Mouse (Mus musculus) heart, postnatal 0 days (tissue): ENCODE results near the gene Rab11fip5. TPM values are rescaled to one million over a fixed set of nuclear protein-coding genes. Genes with fewer than 3 reads are reported as not detected.

ENCODE experiments used
- ATAC-seq: fragments of 200-750 bp; cut with Nextera tagmentation; 2 replicates; pipeline ENCODE4 v1.8.0; 2017; ENCODE audit warnings: low read depth, moderate number of reproducible peaks, moderate library complexity; ENCODE audit not compliant: insufficient read depth
- DNase-seq: peaks from one replicate; pipeline ENCODE4 v3.0.0-alpha.2; 2016; ENCODE audit warnings: low spot score
- H3K27ac ChIP-seq: fragments of 300-500 bp; sonication (generic); 2 replicates; pipeline ENCODE4 v1.5.1; 2014; ENCODE audit warnings: low read depth, mild to moderate bottlenecking
- H3K27me3 ChIP-seq: fragments of 300-500 bp; sonication (generic); 2 replicates; pipeline ENCODE4 v1.6.1; 2014; ENCODE audit warnings: low read length, mixed read lengths; ENCODE audit not compliant: control insufficient read depth, insufficient read depth
- H3K36me3 ChIP-seq: fragments of 300-500 bp; sonication (generic); replicated peaks from 2 replicates; pipeline ENCODE4 v1.6.1; 2014; ENCODE audit warnings: low read length, mixed read lengths; ENCODE audit not compliant: control insufficient read depth, insufficient read depth
- H3K4me1 ChIP-seq: fragments of 300-500 bp; sonication (generic); 2 replicates; pipeline ENCODE4 v1.6.1; 2014; ENCODE audit warnings: antibody characterized with exemption; ENCODE audit not compliant: control insufficient read depth, insufficient read depth
- H3K4me2 ChIP-seq: fragments of 300-500 bp; sonication (generic); 2 replicates; pipeline ENCODE4 v1.6.1; 2014; ENCODE audit warnings: low read depth, mild to moderate bottlenecking, low read length, moderate library complexity
- H3K4me3 ChIP-seq: fragments of 300-500 bp; sonication (generic); 2 replicates; pipeline ENCODE4 v1.5.1; 2014; ENCODE audit warnings: low read depth, low read length
- H3K9ac ChIP-seq: fragments of 300-500 bp; sonication (generic); replicated peaks from 2 replicates; pipeline ENCODE4 v1.6.1; 2014; ENCODE audit warnings: low read depth, low read length, mixed read lengths
- H3K9me3 ChIP-seq: fragments of 300-500 bp; sonication (generic); replicated peaks from 2 replicates; pipeline ENCODE4 v1.6.1; 2016; ENCODE audit warnings: low read length; ENCODE audit not compliant: control insufficient read depth
- CTCF ChIP-seq: IDR thresholded peaks from 2 replicates; pipeline ENCODE4 v1.5.1; 2016; ENCODE audit warnings: antibody characterized with exemption, control low read depth, low read depth
- EP300 ChIP-seq: IDR thresholded peaks from 2 replicates; pipeline ENCODE4 v1.6.1; 2016; ENCODE audit warnings: antibody characterized with exemption, low read depth
- WGBS: fragments of 180-500 bp; shearing (Covaris S2); extraction: QIAGEN DNeasy Blood & Tissue Kit; methylation state at CpG from one replicate; pipeline ENCODE4 v1.1.7; 2014; 5-methylcytosine and 5-hydroxymethylcytosine counted together
- polyA plus RNA-seq: library from polyadenylated mRNA; unstranded; fragments of >200 nt; fragmentation: Nextera tagmentation; extraction: Ambion mirVana; gene quantifications from 2 replicates; pipeline ENCODE4 v1.2.1, GENCODE M21; 2015
- total RNA-seq: library from RNA; depleted of rRNA; stranded (reverse); fragments of >200 nt; gene quantifications from 2 replicates; pipeline ENCODE4 v1.2.3, GENCODE M21; 2014; ENCODE audit warnings: low replicate concordance

Gene Rab11fip5
- total and polyA plus RNA-seq, 2 experiments from 2014 or later = 38.2 to 91.3 TPM

DNA sequence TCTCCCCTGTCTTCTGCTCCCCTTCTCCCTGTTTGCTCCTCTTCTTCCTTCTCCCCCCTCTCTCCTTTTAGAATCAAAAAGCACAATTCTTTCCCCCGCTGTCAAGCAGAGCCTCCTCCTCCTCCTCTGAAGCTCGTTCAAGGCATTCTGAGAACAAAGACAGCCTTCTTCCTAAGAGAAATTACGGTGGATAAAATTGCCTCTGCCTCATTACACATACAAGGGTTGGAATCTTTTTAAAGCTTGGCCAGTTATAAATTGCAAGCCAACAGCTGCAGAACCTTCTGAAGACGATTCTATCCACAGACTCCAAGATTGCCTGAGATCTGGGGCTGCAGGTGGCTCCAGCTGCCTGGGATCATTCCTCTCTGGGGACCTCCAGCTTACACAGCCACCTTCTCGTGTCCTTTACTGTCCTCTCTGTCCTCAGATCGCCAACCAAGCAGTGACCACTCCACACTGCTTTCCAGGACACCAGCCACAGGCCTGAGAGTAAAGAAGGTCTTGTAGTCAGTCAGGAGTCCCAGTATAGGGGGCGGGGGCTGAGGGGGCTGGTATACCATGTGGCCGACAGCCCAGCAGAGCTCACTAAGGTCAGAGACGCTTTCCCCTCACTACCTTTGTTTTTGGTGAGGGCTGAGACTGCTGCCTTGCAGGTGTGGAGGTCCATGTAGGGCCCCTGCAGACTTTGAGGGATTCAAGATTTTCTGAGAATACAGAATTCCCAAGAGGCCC is 60.2 kb downstream of the Rab11fip5 start:
- Histone ChIP-seq H3K9me3 (no peaks in the 10 kb centered on the region), H3K4me1 (no peaks in the 10 kb centered on the region), H3K36me3 (0 out of 2 replicates have a peak, but pooled peaks cover under 1% of the 10 kb centered on the region), H3K27ac (no peak overlapping the region), H3K4me2 (no peak overlapping the region), H3K4me3 (no peak overlapping the region), H3K9ac (no peak overlapping the region), H3K27me3 (no peaks in the 10 kb centered on the region)
- no peak for DNase-seq
- 51% methylated on average over 9 of the region's 9 CpGs for WGBS
- ATAC-seq = no peak
- TF ChIP-seq CTCF (no peak), EP300 (no peak)

DNA sequence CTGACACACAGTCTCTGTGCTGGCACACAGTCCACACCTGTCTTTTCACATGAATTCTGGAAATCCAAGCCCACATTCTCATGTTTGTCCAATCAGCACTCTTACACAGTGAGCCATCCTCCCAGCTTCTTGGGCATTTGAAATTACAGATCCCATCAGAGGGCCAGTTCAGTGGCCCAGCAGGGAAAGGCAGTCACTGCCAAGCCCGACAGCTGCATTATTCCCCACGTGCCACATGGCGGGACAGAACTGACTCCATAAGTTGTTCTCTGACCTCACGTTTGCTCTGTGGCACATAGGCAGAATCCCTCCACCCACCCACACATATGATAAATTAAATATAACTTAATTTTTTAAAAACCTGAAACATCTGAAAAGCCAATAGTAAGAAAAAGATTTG is 66.5 kb downstream of the Rab11fip5 start:
- TF ChIP-seq CTCF (no peak), EP300 (no peak)
- H3K4me3 ChIP-seq = no peak overlapping the region
- DNase-seq (no peak), ATAC-seq (no peak)
- no peaks in the 10 kb centered on the region for H3K27me3 ChIP-seq
- H3K4me2 ChIP-seq = no peak overlapping the region
- H3K9ac ChIP-seq = no peak overlapping the region
- no peaks in the 10 kb centered on the region for H3K9me3 ChIP-seq
- H3K4me1 ChIP-seq = peaks cover 2% of the 10 kb centered on the region; the same call in 1 of the 2 replicates
- no peak overlapping the region for H3K27ac ChIP-seq
- WGBS = 70% methylated on average over 4 of the region's 4 CpGs
- H3K36me3 ChIP-seq = no peaks in the 10 kb centered on the region

DNA sequence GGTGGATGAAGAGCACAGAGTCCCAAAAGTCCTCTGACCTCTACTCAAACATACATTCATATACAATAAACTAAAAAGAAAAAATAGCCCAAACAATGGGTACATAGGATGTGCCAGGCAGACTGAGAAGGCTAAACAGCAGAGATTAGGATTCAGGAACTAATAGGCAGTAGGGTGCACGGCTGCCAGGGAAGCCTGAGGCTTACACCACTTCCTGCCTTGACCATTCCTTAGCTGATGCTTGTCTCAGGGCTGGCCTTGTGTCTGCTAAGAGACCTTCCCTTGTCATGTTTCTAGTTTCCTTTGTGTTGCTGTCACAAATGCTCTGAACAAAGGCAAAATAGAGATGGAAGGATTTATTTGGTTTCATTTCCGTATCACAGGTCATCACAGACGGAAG is 68.1 kb downstream of the Rab11fip5 start:
- whole genome bisulfite sequencing = 76% methylated on average over 3 of the region's 3 CpGs
- no peak for ATAC-seq
- no peak for DNase-seq
- Histone ChIP-seq H3K4me3 (no peak overlapping the region), H3K27ac (no peak overlapping the region), H3K9me3 (no peaks in the 10 kb centered on the region), H3K4me2 (no peak overlapping the region), H3K4me1 (peaks cover 8% of the 10 kb centered on the region; the same call in 1 of the 2 replicates), H3K27me3 (no peaks in the 10 kb centered on the region), H3K9ac (no peak overlapping the region), H3K36me3 (no peaks in the 10 kb centered on the region)
- TF ChIP-seq EP300 (no peak), CTCF (no peak)

DNA sequence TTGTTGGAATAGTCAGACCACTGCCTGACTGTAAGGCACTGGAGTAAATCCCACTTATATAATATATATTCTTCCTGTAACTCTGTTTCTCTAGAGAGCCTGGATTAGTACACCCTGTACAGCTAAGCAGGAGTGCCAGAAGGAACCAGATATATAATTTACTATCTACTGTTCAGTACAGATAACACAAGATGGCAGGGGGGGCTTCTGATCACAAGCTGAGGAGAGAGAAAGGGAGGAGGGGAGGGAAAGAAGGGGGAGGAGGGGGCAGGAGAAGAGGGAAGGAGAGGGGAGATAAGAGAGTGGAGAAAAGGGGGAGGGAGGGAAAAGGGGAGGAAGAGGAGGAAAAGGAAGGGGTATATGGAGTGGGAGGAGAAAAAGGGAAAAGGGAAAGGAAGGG is 68.6 kb downstream of the Rab11fip5 start:
- H3K4me2 ChIP-seq = no peak overlapping the region
- ATAC-seq (no peak), DNase-seq (no peak)
- H3K36me3 ChIP-seq = no peaks in the 10 kb centered on the region
- H3K27me3 ChIP-seq = no peaks in the 10 kb centered on the region
- H3K4me1 ChIP-seq = peaks cover 8% of the 10 kb centered on the region; the same call in 1 of the 2 replicates
- H3K9ac ChIP-seq = no peak overlapping the region
- H3K4me3 ChIP-seq = no peak overlapping the region
- TF ChIP-seq CTCF (no peak), EP300 (no peak)
- H3K9me3 ChIP-seq = no peaks in the 10 kb centered on the region
- H3K27ac ChIP-seq = no peak overlapping the region

- Histone ChIP-seq H3K9ac (no peak overlapping the region), H3K36me3 (no peaks in the 10 kb centered on the region), H3K4me3 (no peak overlapping the region), H3K4me1 (peaks cover 8% of the 10 kb centered on the region; the same call in 1 of the 2 replicates), H3K27me3 (no peaks in the 10 kb centered on the region), H3K9me3 (no peaks in the 10 kb centered on the region), H3K27ac (no peak overlapping the region), H3K4me2 (no peak overlapping the region)
- 73% methylated on average over 5 of the region's 5 CpGs for WGBS
- ATAC-seq (no peak), DNase-seq (no peak)
- no peak for TF ChIP-seq EP300
- TF ChIP-seq CTCF = no peak
Measured at GRCm38 (mm10) chr6:85304966-85305365, 69.5 kb downstream of the Rab11fip5 start.
